12 mouse cellular contexts compared by ENCODE assay signal in the genomic region with DNA sequence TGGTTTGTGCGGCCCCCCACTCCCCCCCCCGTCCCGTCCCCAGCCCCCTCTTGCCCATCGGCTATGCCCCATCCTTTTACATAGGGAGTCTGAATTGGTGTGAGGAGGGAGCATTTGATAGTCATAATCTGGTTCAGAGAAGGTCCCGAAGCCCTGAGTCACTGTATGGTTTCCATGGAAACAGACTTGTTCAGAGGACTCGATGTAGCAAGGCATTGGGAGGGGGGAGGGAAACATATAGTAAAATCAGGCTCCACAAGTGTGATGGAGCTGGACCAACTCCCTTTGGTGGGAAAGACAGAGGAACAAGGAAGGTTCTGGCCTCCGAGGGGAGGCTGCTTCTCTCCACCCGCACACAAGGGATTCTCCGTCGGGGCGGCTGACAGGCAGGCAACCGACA. TPM values are rescaled to one million over a fixed set of nuclear protein-coding genes. Genes with fewer than 3 reads are reported as not detected.
DNase-seq lines count a peak whose midpoint lies in the region; ATAC-seq and TF ChIP-seq lines count a peak whose summit lies in the region.
"Had no signal": no experiment of that assay in that cellular context is flagged by ENCODE, and none has a peak within 500 bp of the region (broad histone marks: within the 10 kb centered on the region; RNA-seq: fewer than 3 reads in every experiment).

No protein-coding gene starts in this region.

- no peak for TF ChIP-seq POLR2A in lung, adult 2 months (IDR thresholded peaks at IDR 0.05; ENCODE audit: borderline replicate concordance, extremely low read depth, low read depth, low read length)

- H3K27ac ChIP-seq in lung, postnatal 0 days (ENCODE audit: low read length) = no peak overlapping the region
- H3K27ac ChIP-seq in embryonic facial prominence, embryonic 14.5 days (replicated peaks; ENCODE audit: low read depth, low read length) = no peak overlapping the region
- no peak overlapping the region for H3K27ac ChIP-seq in hindbrain, embryonic 16.5 days (ENCODE audit: low read depth, low read length)

- no peak for TF ChIP-seq CTCF in lung, postnatal 0 days (IDR thresholded peaks at IDR 0.05)
- TF ChIP-seq CTCF in lung, adult 2 months (IDR thresholded peaks at IDR 0.05; ENCODE audit: insufficient read depth, low read length) = no peak

- WGBS in lung, postnatal 0 days = 28% methylated on average over 12 of the region's 12 CpGs
- WGBS in lung, adult 2 months = 41% methylated on average over 12 of the region's 12 CpGs
- 29% methylated on average over 9 of the region's 12 CpGs for WGBS in embryonic facial prominence, embryonic 14.5 days
- WGBS in hindbrain, embryonic 16.5 days = 15% methylated on average over 12 of the region's 12 CpGs

- H3K9me3 ChIP-seq in lung, postnatal 0 days (ENCODE audit: low read length) = no peaks in the 10 kb centered on the region
- H3K9me3 ChIP-seq in embryonic facial prominence, embryonic 14.5 days (ENCODE audit: control insufficient read depth, low read length) = no peaks in the 10 kb centered on the region
- no peaks in the 10 kb centered on the region for H3K9me3 ChIP-seq in hindbrain, embryonic 16.5 days (ENCODE audit: control insufficient read depth, low read length)

- H3K4me3 ChIP-seq in lung, postnatal 0 days (ENCODE audit: low read depth, low read length) = no peak overlapping the region
- H3K4me3 ChIP-seq in lung, adult 2 months (replicated peaks; ENCODE audit: extremely low read depth, low read depth, low read length) = no peak overlapping the region
- no peak overlapping the region for H3K4me3 ChIP-seq in embryonic facial prominence, embryonic 14.5 days (ENCODE audit: low read depth, low read length)
- peak overlapping the region; percentile 88 for H3K4me3 ChIP-seq in hindbrain, embryonic 16.5 days (ENCODE audit: low read length)

- no peak for ATAC-seq in lung, postnatal 0 days
- ATAC-seq in embryonic facial prominence, embryonic 14.5 days (ENCODE audit: low read depth) = no peak; the same call in 1 of the 2 replicates
- peak; percentile 41; the same call in 1 of the 2 replicates for ATAC-seq in hindbrain, embryonic 16.5 days
- no peak for ATAC-seq in megakaryocyte progenitor cell, adult 5-6 weeks (replicated peaks; ENCODE audit: poor library complexity)

- TF ChIP-seq EP300 in lung, postnatal 0 days (IDR thresholded peaks at IDR 0.05) = no peak

- peak; percentile 35 for DNase-seq in lung, postnatal 0 days (ENCODE audit: low spot score)
- DNase-seq in lung, adult 2 months = no peak
- DNase-seq in embryonic facial prominence, embryonic 14.5 days (ENCODE audit: low spot score) = peak; percentile 50
- peak; percentile 53 for DNase-seq in retina, postnatal 1 day
- no peak for DNase-seq in frontal cortex, postnatal 10 days (ENCODE audit: low spot score in 2 of 2)
- DNase-seq in ovary, adult 18-20 months (ENCODE audit: low spot score) = no peak
- DNase-seq: cerebellum, adult 9-11 months; right cerebral cortex, postnatal 25 days had no signal

- H3K36me3 ChIP-seq in lung, postnatal 0 days (ENCODE audit: insufficient read depth, low read length) = no peaks in the 10 kb centered on the region
- H3K36me3 ChIP-seq in embryonic facial prominence, embryonic 14.5 days (ENCODE audit: control insufficient read depth, insufficient read depth, low read length) = no peaks in the 10 kb centered on the region
- H3K36me3 ChIP-seq in hindbrain, embryonic 16.5 days (ENCODE audit: control insufficient read depth, insufficient read depth, low read length) = no peaks in the 10 kb centered on the region

- H3K4me2 ChIP-seq in lung, postnatal 0 days (replicated peaks; ENCODE audit: low read depth, low read length) = no peak overlapping the region
- peak overlapping the region; percentile 99; the same call in 1 of the 2 replicates for H3K4me2 ChIP-seq in embryonic facial prominence, embryonic 14.5 days (ENCODE audit: low read depth, low read length)
- H3K4me2 ChIP-seq in hindbrain, embryonic 16.5 days (ENCODE audit: low read length) = peak overlapping the region; percentile 73
- H3K4me2 ChIP-seq: liver, embryonic 11.5 days had no signal

- no peak overlapping the region for H3K9ac ChIP-seq in lung, postnatal 0 days (replicated peaks; ENCODE audit: low read depth)
- H3K9ac ChIP-seq in embryonic facial prominence, embryonic 14.5 days (ENCODE audit: low read depth, low read length) = no peak overlapping the region
- H3K9ac ChIP-seq in hindbrain, embryonic 16.5 days (ENCODE audit: low read depth, low read length) = peak overlapping the region; percentile 8

- peaks cover 13% of the 10 kb centered on the region; the same call in 1 of the 2 replicates for H3K27me3 ChIP-seq in lung, postnatal 0 days (replicated peaks; ENCODE audit: insufficient read depth, low read length)
- 0 out of 2 replicates have a peak, but pooled peaks cover 3% of the 10 kb centered on the region for H3K27me3 ChIP-seq in embryonic facial prominence, embryonic 14.5 days (replicated peaks; ENCODE audit: control insufficient read depth, insufficient read depth, low read length)
- H3K27me3 ChIP-seq in hindbrain, embryonic 16.5 days (replicated peaks; ENCODE audit: control insufficient read depth, insufficient read depth, low read length) = no peaks in the 10 kb centered on the region

- H3K4me1 ChIP-seq in lung, postnatal 0 days (ENCODE audit: insufficient read depth, low read depth, low read length) = no peaks in the 10 kb centered on the region
- peaks cover 5% of the 10 kb centered on the region; the same call in 1 of the 2 replicates for H3K4me1 ChIP-seq in lung, adult 2 months (ENCODE audit: control insufficient read depth, insufficient read depth, low read length)
- H3K4me1 ChIP-seq in embryonic facial prominence, embryonic 14.5 days (ENCODE audit: control insufficient read depth, insufficient read depth, low read length) = peaks cover 12% of the 10 kb centered on the region
- peaks cover 36% of the 10 kb centered on the region for H3K4me1 ChIP-seq in hindbrain, embryonic 16.5 days (ENCODE audit: control insufficient read depth, insufficient read depth, low read depth, low read length)

RNA-seq across cellular contexts. Expression of gene Chst1, which starts 2.6 kb away (rescaled TPM):
- polyA plus RNA-seq in lung, postnatal 0 days (2015; fragmentation: Nextera tagmentation; extraction: Ambion mirVana) = 5.2 TPM in 2 replicates
- polyA plus RNA-seq in lung, adult 2 months (2012; rRNA removed) = 40.6 and 40.7 TPM in 2 replicates
- 8.6 and 9.1 TPM in 2 replicates for polyA plus RNA-seq in embryonic facial prominence, embryonic 14.5 days (2014; fragmentation: Nextera tagmentation; extraction: Ambion mirVana)
- polyA plus RNA-seq in hindbrain, embryonic 16.5 days (2015; fragmentation: Nextera tagmentation; extraction: Ambion mirVana) = 31.9 and 33.2 TPM in 2 replicates
- total RNA-seq in megakaryocyte progenitor cell, adult 5-6 weeks (2015) = 0.12 and 0.22 TPM in 2 replicates
- total RNA-seq in megakaryocyte progenitor cell, adult 5-6 weeks (2017) = 0.14 TPM in 1 of 2 replicates, not detected in the other
- total RNA-seq: granulocyte monocyte progenitor cell, adult 5-6 weeks had no signal

Comparison
In these comparisons a context has a peak if more than half of its experiments do, and no peak if none do; other contexts are left out.
1. DNase-seq: peak in lung, postnatal 0 days (single experiment), embryonic facial prominence, embryonic 14.5 days (single experiment) and retina, postnatal 1 day (single experiment); none in lung, adult 2 months (single experiment), frontal cortex, postnatal 10 days (0 of 2) and ovary, adult 18-20 months (single experiment).